Mouse (Mus musculus) neural tube, embryonic 12.5 days (tissue): ENCODE measurements around the gene Dstn. TPM values are rescaled to one million over a fixed set of nuclear protein-coding genes. Genes with fewer than 3 reads are reported as not detected.

ENCODE experiments used
- ATAC-seq: fragments of 200-750 bp; cut with Nextera tagmentation; 2 replicates; pipeline ENCODE4 v1.8.0; 2017; ENCODE audit warnings: low read depth, mild to moderate bottlenecking, moderate TSS enrichment, moderate library complexity; ENCODE audit not compliant: low FRiP score
- H3K27ac ChIP-seq: fragments of 300-500 bp; sonication (generic); 2 replicates; pipeline ENCODE4 v1.5.1; 2016
- H3K27me3 ChIP-seq: fragments of 300-500 bp; sonication (generic); replicated peaks from 2 replicates; pipeline ENCODE4 v1.6.1; 2016; ENCODE audit warnings: mild to moderate bottlenecking
- H3K36me3 ChIP-seq: fragments of 300-500 bp; sonication (generic); 2 replicates; pipeline ENCODE4 v1.6.1; 2016; ENCODE audit warnings: mild to moderate bottlenecking
- H3K4me1 ChIP-seq: fragments of 300-500 bp; sonication (generic); 2 replicates; pipeline ENCODE4 v1.6.1; 2016
- H3K4me2 ChIP-seq: fragments of 300-500 bp; sonication (generic); replicated peaks from 2 replicates; pipeline ENCODE4 v1.6.1; 2016; ENCODE audit warnings: mild to moderate bottlenecking
- H3K4me3 ChIP-seq: fragments of 300-500 bp; sonication (generic); 2 replicates; pipeline ENCODE4 v1.5.1; 2016
- H3K9ac ChIP-seq: fragments of 300-500 bp; sonication (generic); 2 replicates; pipeline ENCODE4 v1.6.1; 2016; ENCODE audit warnings: mild to moderate bottlenecking
- H3K9me3 ChIP-seq: fragments of 300-500 bp; sonication (generic); 2 replicates; pipeline ENCODE4 v1.6.1; 2016; ENCODE audit warnings: mild to moderate bottlenecking
- WGBS: fragments of 180-500 bp; shearing (Covaris S2); methylation state at CpG from one replicate; pipeline ENCODE4 v1.1.7; 2016; 5-methylcytosine and 5-hydroxymethylcytosine counted together
- polyA plus RNA-seq: library from polyadenylated mRNA; unstranded; fragments of >200 nt; fragmentation: Nextera tagmentation; extraction: Ambion mirVana; gene quantifications from 2 replicates; pipeline ENCODE4 v1.2.1, GENCODE M21; 2016

Dstn gene
- polyA plus RNA-seq, 1 experiment from 2014 or later: 391 TPM

- 92% methylated on average over 10 of the region's 10 CpGs for WGBS
- no peak for ATAC-seq
- Histone ChIP-seq H3K4me3 (no peak overlapping the region), H3K4me1 (no peaks in the 10 kb centered on the region), H3K36me3 (no peaks in the 10 kb centered on the region), H3K9ac (no peak overlapping the region), H3K9me3 (no peaks in the 10 kb centered on the region), H3K27ac (no peak overlapping the region), H3K27me3 (no peaks in the 10 kb centered on the region), H3K4me2 (no peak overlapping the region)
Measured at GRCm38 (mm10) chr2:143891302-143892048, 23.6 kb upstream of the Dstn start.

GRCm38 (mm10) chr2:143899470-143900220 is 15.5 kb upstream of the Dstn start:
- Histone ChIP-seq H3K27me3 (no peaks in the 10 kb centered on the region), H3K36me3 (no peaks in the 10 kb centered on the region), H3K9ac (no peak overlapping the region), H3K9me3 (no peaks in the 10 kb centered on the region), H3K4me1 (no peaks in the 10 kb centered on the region), H3K4me2 (no peak overlapping the region), H3K4me3 (no peak overlapping the region), H3K27ac (no peak overlapping the region)
- ATAC-seq: no peak
- WGBS: 92% methylated on average over 9 of the region's 9 CpGs

GRCm38 (mm10) chr2:143900821-143901351 is 14.2 kb upstream of the Dstn start:
- H3K27me3 ChIP-seq: no peaks in the 10 kb centered on the region
- 82% methylated on average over 5 of the region's 5 CpGs for WGBS
- H3K36me3 ChIP-seq: no peaks in the 10 kb centered on the region
- no peak for ATAC-seq
- H3K4me2 ChIP-seq: no peak overlapping the region
- H3K4me3 ChIP-seq: no peak overlapping the region
- H3K27ac ChIP-seq: no peak overlapping the region
- no peak overlapping the region for H3K9ac ChIP-seq
- H3K4me1 ChIP-seq: no peaks in the 10 kb centered on the region
- no peaks in the 10 kb centered on the region for H3K9me3 ChIP-seq

- Histone ChIP-seq H3K27ac (no peak overlapping the region), H3K4me2 (no peak overlapping the region), H3K4me1 (no peaks in the 10 kb centered on the region), H3K9me3 (no peaks in the 10 kb centered on the region), H3K27me3 (no peaks in the 10 kb centered on the region), H3K36me3 (no peaks in the 10 kb centered on the region), H3K9ac (no peak overlapping the region), H3K4me3 (no peak overlapping the region)
- WGBS: 77% methylated on average over 9 of the region's 9 CpGs
- ATAC-seq: no peak
Measured at GRCm38 (mm10) chr2:143903376-143904045, 11.6 kb upstream of the Dstn start.

GRCm38 (mm10) chr2:143904896-143905295 is 10.2 kb upstream of the Dstn start:
- ATAC-seq: no peak
- no peaks in the 10 kb centered on the region for H3K4me1 ChIP-seq
- no peak overlapping the region for H3K9ac ChIP-seq
- no peaks in the 10 kb centered on the region for H3K9me3 ChIP-seq
- no peak overlapping the region for H3K4me2 ChIP-seq
- H3K4me3 ChIP-seq: no peak overlapping the region
- 81% methylated on average over 5 of the region's 5 CpGs for WGBS
- H3K27ac ChIP-seq: no peak overlapping the region
- no peaks in the 10 kb centered on the region for H3K36me3 ChIP-seq
- no peaks in the 10 kb centered on the region for H3K27me3 ChIP-seq

- Histone ChIP-seq H3K4me3 (no peak overlapping the region), H3K27ac (no peak overlapping the region), H3K9ac (no peak overlapping the region), H3K36me3 (no peaks in the 10 kb centered on the region), H3K27me3 (no peaks in the 10 kb centered on the region), H3K4me1 (no peaks in the 10 kb centered on the region), H3K4me2 (no peak overlapping the region), H3K9me3 (no peaks in the 10 kb centered on the region)
- 85% methylated on average over 2 of the region's 2 CpGs for WGBS
- ATAC-seq: no peak
Measured at GRCm38 (mm10) chr2:143909230-143909629, 5.9 kb upstream of the Dstn start.

GRCm38 (mm10) chr2:143912199-143912598 is 2.9 kb upstream of the Dstn start:
- no peaks in the 10 kb centered on the region for H3K27me3 ChIP-seq
- H3K4me3 ChIP-seq: no peak overlapping the region
- no peak overlapping the region for H3K27ac ChIP-seq
- H3K4me2 ChIP-seq: no peak overlapping the region
- peaks cover 10% of the 10 kb centered on the region for H3K4me1 ChIP-seq
- no peaks in the 10 kb centered on the region for H3K36me3 ChIP-seq
- no peak for ATAC-seq
- H3K9me3 ChIP-seq: no peaks in the 10 kb centered on the region
- no peak overlapping the region for H3K9ac ChIP-seq
- 89% methylated on average over 2 of the region's 2 CpGs for WGBS

- H3K27ac ChIP-seq: no peak overlapping the region
- WGBS: 7% methylated on average over 10 of the region's 10 CpGs
- H3K36me3 ChIP-seq: no peaks in the 10 kb centered on the region
Measured at GRCm38 (mm10) chr2:143914221-143914620, 899 bp upstream of the Dstn start.

GRCm38 (mm10) chr2:143915600-143916135 is 548 bp downstream of the Dstn start:
- Histone ChIP-seq H3K4me2 (peak overlapping the region; percentile 74), H3K27me3 (no peaks in the 10 kb centered on the region), H3K4me1 (peaks cover 15% of the 10 kb centered on the region), H3K9me3 (no peaks in the 10 kb centered on the region), H3K4me3 (peak overlapping the region; percentile 74), H3K9ac (peak overlapping the region; percentile 93), H3K36me3 (no peaks in the 10 kb centered on the region), H3K27ac (peak overlapping the region; percentile 94)
- ATAC-seq: peak; percentile 71
- under 1% methylated on average over 32 of the region's 32 CpGs for WGBS

More at GRCm38 (mm10) chr2:143914221-143914620, 899 bp upstream of the Dstn start:
- H3K4me1 ChIP-seq: peaks cover 15% of the 10 kb centered on the region
- ATAC-seq: no peak
- H3K4me2 ChIP-seq: peak overlapping the region; percentile 74
- peak overlapping the region; percentile 93 for H3K9ac ChIP-seq
- H3K27me3 ChIP-seq: no peaks in the 10 kb centered on the region
- no peaks in the 10 kb centered on the region for H3K9me3 ChIP-seq
- peak overlapping the region; percentile 74 for H3K4me3 ChIP-seq

- Histone ChIP-seq H3K4me2 (peak overlapping the region; percentile 74), H3K27ac (no peak overlapping the region), H3K9me3 (no peaks in the 10 kb centered on the region), H3K4me3 (peak overlapping the region; percentile 74), H3K27me3 (no peaks in the 10 kb centered on the region), H3K9ac (peak overlapping the region; percentile 93), H3K36me3 (no peaks in the 10 kb centered on the region), H3K4me1 (peaks cover 15% of the 10 kb centered on the region)
- WGBS: 14% methylated on average over 5 of the region's 5 CpGs
- ATAC-seq: no peak
Measured at GRCm38 (mm10) chr2:143916229-143916628, 1.1 kb downstream of the Dstn start.

- peaks cover 15% of the 10 kb centered on the region for H3K4me1 ChIP-seq
- H3K9me3 ChIP-seq: no peaks in the 10 kb centered on the region
- peak overlapping the region; percentile 74 for H3K4me2 ChIP-seq
- H3K4me3 ChIP-seq: no peak overlapping the region
- WGBS: 80% methylated on average over 5 of the region's 5 CpGs
- ATAC-seq: no peak
- no peaks in the 10 kb centered on the region for H3K27me3 ChIP-seq
- no peak overlapping the region for H3K9ac ChIP-seq
- no peak overlapping the region for H3K27ac ChIP-seq
- no peaks in the 10 kb centered on the region for H3K36me3 ChIP-seq
Measured at GRCm38 (mm10) chr2:143917622-143918021, 2.5 kb downstream of the Dstn start.
